Mouse (Mus musculus) spleen, postnatal 0 days (tissue): ENCODE data around the gene Slc25a35. TPM values are rescaled to one million over a fixed set of nuclear protein-coding genes. Genes with fewer than 3 reads are reported as not detected.

Source experiments
- polyA plus RNA-seq: library from polyadenylated mRNA; unstranded; fragments of >200 nt; fragmentation: Nextera tagmentation; extraction: Ambion mirVana; gene quantifications from 2 replicates; pipeline ENCODE4 v1.2.1, GENCODE M21; 2015

The Slc25a35 gene
- polyA plus RNA-seq, result 0.77 and 1.0 TPM in 2 replicates

GRCm38 (mm10) chr11:68967337-68968282, at the start of gene Slc25a35:
Gene Slc25a35 (plus strand): TSS chr11:68968131.

GRCm38 (mm10) chr11:68926981-68927380, 41.0 kb upstream of the Slc25a35 start, which contains the start of gene Odf4:
Gene Odf4 (minus strand): TSS chr11:68927081.

GRCm38 (mm10) chr11:68957308-68957707, 10.6 kb upstream of the Slc25a35 start, which contains the start of gene Arhgef15:
Gene Arhgef15 (minus strand): TSS chr11:68957480.

GRCm38 (mm10) chr11:68975085-68975484, 7.2 kb downstream of the Slc25a35 start, which contains the start of gene Rangrf:
Gene Rangrf (minus strand): TSS chr11:68975185.

GRCm38 (mm10) chr11:69008182-69009121, 40.5 kb downstream of the Slc25a35 start, which contains the start of gene Pfas:
Gene Pfas (minus strand): TSS chr11:69008460.

GRCm38 (mm10) chr11:69015644-69016441, 47.9 kb downstream of the Slc25a35 start, which contains the start of gene Ctc1:
Gene Ctc1 (plus strand): TSS chr11:69015911.

Other genes starting within 250 kb of the Slc25a35 start
- gene Ndel1, start 96.3 kb upstream of the Slc25a35 start, polyA plus RNA-seq, result 42.3 and 50.9 TPM in 2 replicates
- 0.06 and 0.11 TPM in 2 replicates for gene Rnf222, start 79.6 kb upstream of the Slc25a35 start, polyA plus RNA-seq
- gene Rpl26, start 66.5 kb upstream of the Slc25a35 start, polyA plus RNA-seq, result 915 and 947 TPM in 2 replicates
- gene Odf4, start 41.0 kb upstream of the Slc25a35 start, polyA plus RNA-seq, result not detected in 2 replicates
- 3.7 and 4.0 TPM in 2 replicates for gene Arhgef15, start 10.7 kb upstream of the Slc25a35 start, polyA plus RNA-seq
- 45.0 and 45.7 TPM in 2 replicates for gene Rangrf, start 7.1 kb downstream of the Slc25a35 start, polyA plus RNA-seq
- 36.9 and 37.1 TPM in 2 replicates for gene Pfas, start 40.3 kb downstream of the Slc25a35 start, polyA plus RNA-seq
- 20.3 and 21.5 TPM in 2 replicates for gene Ctc1, start 47.8 kb downstream of the Slc25a35 start, polyA plus RNA-seq
- 120 and 126 TPM in 2 replicates for gene Aurkb, start 77.5 kb downstream of the Slc25a35 start, polyA plus RNA-seq
- gene Borcs6, start 91.6 kb downstream of the Slc25a35 start, polyA plus RNA-seq, result 8.3 and 9.8 TPM in 2 replicates
- gene Tmem107, start 102.7 kb downstream of the Slc25a35 start, polyA plus RNA-seq, result 39.0 and 47.7 TPM in 2 replicates
- 29.9 and 31.7 TPM in 2 replicates for gene Vamp2, start 120.4 kb downstream of the Slc25a35 start, polyA plus RNA-seq
- 4.2 and 7.6 TPM in 2 replicates for gene Per1, start 127.1 kb downstream of the Slc25a35 start, polyA plus RNA-seq
- gene Hes7, start 152.3 kb downstream of the Slc25a35 start, polyA plus RNA-seq, result 0.22 and 0.32 TPM in 2 replicates
- 0.07 and 0.32 TPM in 2 replicates for gene 9130213A22Rik, start 154.5 kb downstream of the Slc25a35 start, polyA plus RNA-seq
- 0.25 and 0.79 TPM in 2 replicates for gene Aloxe3, start 157.8 kb downstream of the Slc25a35 start, polyA plus RNA-seq
- not detected in 2 replicates for gene Alox12b, start 188.9 kb downstream of the Slc25a35 start, polyA plus RNA-seq
- 0.12 and 0.61 TPM in 2 replicates for gene Alox8, start 229.7 kb downstream of the Slc25a35 start, polyA plus RNA-seq